Mouse (Mus musculus): ENCODE measurements at regions not wholly inside any gene's neighbourhood (a gene's known extent, or its start where the extent isn't known, plus 50 kb on each side); places are given as distances from the start of the nearest gene placed in this dataset.

- Histone ChIP-seq H3K27me3 (ENCODE audit: control insufficient read depth, insufficient read depth, low read length) (no peaks in the 10 kb centered on the region), H3K27ac (replicated peaks; ENCODE audit: low read depth, low read length) (no peak overlapping the region), H3K9ac (replicated peaks; ENCODE audit: low read length) (no peak overlapping the region), H3K4me2 (ENCODE audit: low read length) (no peak overlapping the region), H3K4me3 (replicated peaks; ENCODE audit: low read depth, low read length) (no peak overlapping the region), H3K36me3 (ENCODE audit: control insufficient read depth, insufficient read depth, low read length) (no peaks in the 10 kb centered on the region), H3K4me1 (ENCODE audit: control insufficient read depth, insufficient read depth, low read length) (no peaks in the 10 kb centered on the region), H3K9me3 (ENCODE audit: control insufficient read depth, low read length) (no peaks in the 10 kb centered on the region)
- ATAC-seq (ENCODE audit: low FRiP score, low TSS enrichment): no peak
- no peak for DNase-seq
- 88% methylated on average over 7 of the region's 7 CpGs for WGBS
These were observed 59.2 kb upstream of the Ivns1abp start for GRCm38 (mm10) chr1:151285045-151285444.

DNA sequence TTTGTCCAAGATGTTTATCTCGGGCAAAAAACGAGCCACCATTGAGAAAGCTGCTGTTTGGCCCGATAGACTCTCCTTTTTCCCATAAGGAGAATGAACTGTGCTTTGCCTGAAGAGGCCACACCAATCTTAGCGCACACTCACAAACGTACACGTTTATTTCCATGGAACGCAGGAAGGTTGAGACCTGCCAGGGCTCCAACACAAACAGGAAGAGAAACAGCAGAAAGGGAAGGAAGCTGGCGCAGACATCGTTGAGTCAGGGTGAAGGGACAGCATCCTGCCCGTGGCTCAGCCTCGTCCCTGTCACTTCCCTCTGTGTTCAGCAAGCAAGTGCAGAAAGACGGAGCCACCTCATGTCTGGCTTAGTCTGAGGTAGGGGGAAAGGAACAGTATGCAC is 56.8 kb upstream of the Ivns1abp start:
- no peaks in the 10 kb centered on the region for H3K36me3 ChIP-seq (ENCODE audit: control insufficient read depth, insufficient read depth, low read length)
- no peak overlapping the region for H3K9ac ChIP-seq (replicated peaks; ENCODE audit: low read length)
- H3K4me3 ChIP-seq (replicated peaks; ENCODE audit: low read depth, low read length): no peak overlapping the region
- H3K27me3 ChIP-seq (ENCODE audit: control insufficient read depth, insufficient read depth, low read length): no peaks in the 10 kb centered on the region
- 86% methylated on average over 12 of the region's 12 CpGs for whole genome bisulfite sequencing
- no peak overlapping the region for H3K4me2 ChIP-seq (ENCODE audit: low read length)
- H3K4me1 ChIP-seq (ENCODE audit: control insufficient read depth, insufficient read depth, low read length): no peaks in the 10 kb centered on the region
- DNase-seq (no peak), ATAC-seq (ENCODE audit: low FRiP score, low TSS enrichment) (no peak)
- no peaks in the 10 kb centered on the region for H3K9me3 ChIP-seq (ENCODE audit: control insufficient read depth, low read length)
- no peak overlapping the region for H3K27ac ChIP-seq (replicated peaks; ENCODE audit: low read depth, low read length)

- ATAC-seq (ENCODE audit: low FRiP score, low TSS enrichment): no peak
- H3K27me3 ChIP-seq (ENCODE audit: control insufficient read depth, insufficient read depth, low read length): no peaks in the 10 kb centered on the region
- H3K9me3 ChIP-seq (ENCODE audit: control insufficient read depth, low read length): no peaks in the 10 kb centered on the region
- 93% methylated on average over 7 of the region's 7 CpGs for WGBS
- H3K4me2 ChIP-seq (ENCODE audit: low read length): no peak overlapping the region
- H3K4me3 ChIP-seq (replicated peaks; ENCODE audit: low read depth, low read length): no peak overlapping the region
- H3K27ac ChIP-seq (replicated peaks; ENCODE audit: low read depth, low read length): no peak overlapping the region
- H3K4me1 ChIP-seq (ENCODE audit: control insufficient read depth, insufficient read depth, low read length): no peaks in the 10 kb centered on the region
- no peak overlapping the region for H3K9ac ChIP-seq (replicated peaks; ENCODE audit: low read length)
- DNase-seq: no peak
- no peaks in the 10 kb centered on the region for H3K36me3 ChIP-seq (ENCODE audit: control insufficient read depth, insufficient read depth, low read length)
These were observed 55.2 kb upstream of the Ivns1abp start for GRCm38 (mm10) chr1:151289061-151289460.

GRCm38 (mm10) chr1:151289493-151290258 is 54.6 kb upstream of the Ivns1abp start:
- Histone ChIP-seq H3K9me3 (ENCODE audit: control insufficient read depth, low read length) (no peaks in the 10 kb centered on the region), H3K9ac (replicated peaks; ENCODE audit: low read length) (no peak overlapping the region), H3K27ac (replicated peaks; ENCODE audit: low read depth, low read length) (no peak overlapping the region), H3K4me3 (replicated peaks; ENCODE audit: low read depth, low read length) (no peak overlapping the region), H3K4me2 (ENCODE audit: low read length) (no peak overlapping the region), H3K4me1 (ENCODE audit: control insufficient read depth, insufficient read depth, low read length) (no peaks in the 10 kb centered on the region), H3K36me3 (ENCODE audit: control insufficient read depth, insufficient read depth, low read length) (no peaks in the 10 kb centered on the region), H3K27me3 (ENCODE audit: control insufficient read depth, insufficient read depth, low read length) (no peaks in the 10 kb centered on the region)
- WGBS: 85% methylated on average over 13 of the region's 13 CpGs
- ATAC-seq (ENCODE audit: low FRiP score, low TSS enrichment) (no peak), DNase-seq (no peak)

GRCm38 (mm10) chr1:151293311-151294050 is 50.8 kb upstream of the Ivns1abp start:
- Histone ChIP-seq H3K4me3 (replicated peaks; ENCODE audit: low read depth, low read length) (no peak overlapping the region), H3K27ac (replicated peaks; ENCODE audit: low read depth, low read length) (no peak overlapping the region), H3K36me3 (ENCODE audit: control insufficient read depth, insufficient read depth, low read length) (no peaks in the 10 kb centered on the region), H3K4me2 (ENCODE audit: low read length) (no peak overlapping the region), H3K4me1 (ENCODE audit: control insufficient read depth, insufficient read depth, low read length) (no peaks in the 10 kb centered on the region), H3K27me3 (ENCODE audit: control insufficient read depth, insufficient read depth, low read length) (no peaks in the 10 kb centered on the region), H3K9me3 (ENCODE audit: control insufficient read depth, low read length) (no peaks in the 10 kb centered on the region), H3K9ac (replicated peaks; ENCODE audit: low read length) (no peak overlapping the region)
- ATAC-seq (ENCODE audit: low FRiP score, low TSS enrichment): no peak
- no peak for DNase-seq
- 56% methylated on average over 9 of the region's 9 CpGs for WGBS

Data from midbrain, embryonic 14.5 days (tissue).